In the genomic region with DNA sequence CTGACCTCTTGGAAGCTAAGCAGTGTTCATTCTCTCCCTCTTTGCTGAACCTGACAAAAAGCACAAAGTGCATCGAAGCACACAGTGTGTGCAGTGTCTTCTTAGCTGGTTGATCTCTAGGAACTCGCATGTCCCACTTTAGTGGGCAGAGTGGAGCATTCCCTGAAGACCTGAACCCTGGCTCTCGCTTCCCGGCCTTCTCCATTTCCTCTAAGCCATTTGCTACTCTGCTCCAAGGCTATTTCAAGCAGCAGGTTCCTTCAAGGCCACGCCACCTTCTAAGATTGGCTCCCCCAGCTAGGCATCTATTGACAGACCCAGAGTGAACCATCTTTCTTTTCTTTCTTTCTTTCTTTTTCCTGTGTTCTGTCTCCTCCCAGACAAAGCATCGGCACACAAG, we compare ENCODE assay signal across 21 mouse cellular contexts.
"Had no signal": no experiment of that assay in that cellular context is flagged by ENCODE, and none has a peak within 500 bp of the region (broad histone marks: within the 10 kb centered on the region; RNA-seq: fewer than 3 reads in every experiment).

No protein-coding gene starts in this region.

- H3K27me3 ChIP-seq: kidney, embryonic 15.5 days; limb, embryonic 12.5 days; limb, embryonic 15.5 days; stomach, embryonic 15.5 days had no signal

- ATAC-seq: liver, postnatal 0 days; lung, postnatal 0 days had no signal

- H3K9ac ChIP-seq: kidney, embryonic 15.5 days; limb, embryonic 12.5 days; limb, embryonic 15.5 days; liver, embryonic 14.5 days; liver, postnatal 0 days; lung, embryonic 14.5 days; stomach, embryonic 15.5 days had no signal

- DNase-seq: kidney, adult 8-10 months; kidney, postnatal 10 days; kidney, postnatal 36 days; layer of hippocampus, postnatal 36 days; liver, postnatal 0 days; lung, embryonic 14.5 days; midbrain, embryonic 14.5 days; right cerebral cortex, adult 18-20 months; right cerebral cortex, postnatal 14 days; right cerebral cortex, postnatal 4 days; spleen, adult 18-20 months; thymus, postnatal 25 days had no signal

- H3K4me3 ChIP-seq: kidney, embryonic 15.5 days; left cerebral cortex, adult 2 months; limb, embryonic 12.5 days; limb, embryonic 15.5 days; stomach, embryonic 15.5 days had no signal

- H3K4me2 ChIP-seq: kidney, embryonic 15.5 days; limb, embryonic 12.5 days; limb, embryonic 15.5 days; liver, embryonic 11.5 days; lung, embryonic 14.5 days; stomach, embryonic 15.5 days had no signal

- H3K9me3 ChIP-seq: kidney, embryonic 15.5 days; limb, embryonic 12.5 days; limb, embryonic 15.5 days; stomach, embryonic 15.5 days had no signal

- H3K36me3 ChIP-seq: kidney, embryonic 15.5 days; limb, embryonic 12.5 days; limb, embryonic 15.5 days; stomach, embryonic 15.5 days had no signal

- H3K4me1 ChIP-seq: stomach, embryonic 15.5 days had no signal

- H3K27ac ChIP-seq: kidney, embryonic 15.5 days; left cerebral cortex, adult 2 months; limb, embryonic 12.5 days; limb, embryonic 15.5 days; liver, embryonic 14.5 days; macrophage; stomach, embryonic 15.5 days had no signal
